Mouse (Mus musculus) bone marrow, adult 2 months (tissue): ENCODE results near the gene Sec22b.

Experiments used
- CTCF ChIP-seq: fragments of 200-500 bp; IDR thresholded peaks from 2 replicates; pipeline ENCODE4 v1.5.1; 2011; ENCODE audit warnings: low read length, control low read depth; ENCODE audit not compliant: control insufficient read depth, insufficient read depth
- POLR2A ChIP-seq: fragments of 200-500 bp; IDR thresholded peaks from 2 replicates; pipeline ENCODE4 v1.6.1; 2011; ENCODE audit warnings: low read depth, mild to moderate bottlenecking, control low read depth, low read length, borderline replicate concordance; ENCODE audit not compliant: control insufficient read depth

DNA sequence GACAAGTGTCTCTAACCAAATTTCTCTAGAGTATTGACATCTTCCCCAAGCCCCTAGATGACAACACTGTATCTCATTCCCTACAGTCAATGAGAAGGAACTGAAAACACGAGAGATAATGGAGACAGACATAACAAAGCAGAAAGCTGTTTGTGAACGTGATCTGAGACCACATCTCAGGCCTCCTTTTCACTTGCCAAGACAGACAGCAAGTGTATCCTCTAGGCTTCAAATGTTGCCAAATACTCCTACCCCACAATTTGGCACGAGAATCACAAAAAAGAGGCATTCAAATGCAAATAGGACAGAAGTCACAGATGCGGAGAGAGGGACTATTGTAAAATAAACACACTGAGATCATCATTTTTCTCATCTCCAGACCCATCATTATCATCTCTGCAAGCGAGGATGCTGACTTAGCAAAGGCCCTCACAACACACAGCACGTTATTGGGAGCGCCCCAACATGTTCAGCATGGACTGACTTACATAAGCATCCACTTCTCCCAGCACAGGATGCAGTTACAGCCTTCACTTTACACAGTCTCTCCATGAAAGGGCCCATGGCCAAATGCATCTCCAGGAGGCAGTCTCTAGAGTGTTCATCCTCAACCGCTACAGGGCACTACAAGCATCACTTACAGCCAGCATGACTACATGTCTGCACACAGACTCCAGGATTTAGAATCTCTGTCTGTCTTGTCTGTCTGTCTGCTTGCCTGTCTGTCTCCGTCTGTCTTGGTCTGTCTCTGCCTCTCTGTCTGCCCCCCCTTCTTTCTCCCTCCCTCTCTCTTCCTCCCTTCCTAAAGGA is 46.2 kb upstream of the Sec22b start:
- TF ChIP-seq CTCF = no peak
- TF ChIP-seq POLR2A = no peak
